Mouse (Mus musculus) layer of hippocampus, adult 9-10 months (tissue): ENCODE measurements at regions not wholly inside any gene's neighbourhood (a gene's known extent, or its start where the extent isn't known, plus 50 kb on each side); places are given as distances from the start of the nearest gene placed in this dataset.

Source experiments
- DNase-seq: peaks from one replicate; pipeline ENCODE4 v3.0.0; 2022; ENCODE audit warnings: low spot score

DNA sequence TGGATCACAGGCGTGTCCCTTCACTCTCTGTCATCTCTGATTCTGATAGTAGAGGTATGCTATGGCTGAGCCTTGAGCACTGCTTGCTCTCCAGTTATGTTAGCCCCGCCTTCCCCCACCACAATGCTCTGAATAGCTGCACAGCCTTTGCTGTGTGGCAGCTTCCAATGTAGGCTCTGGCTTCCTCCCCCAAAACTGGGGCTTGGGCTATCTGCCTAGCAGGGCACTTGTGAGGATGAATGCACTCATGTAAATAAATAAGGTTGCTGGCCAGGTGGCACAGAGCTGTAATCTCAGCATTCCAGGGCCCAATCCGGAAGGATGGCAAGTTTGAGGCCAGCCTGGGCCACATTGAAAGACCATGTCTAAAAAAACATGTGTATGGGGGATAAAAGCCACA is 103.6 kb upstream of the Sdk1 start:
- DNase-seq, result no peak

DNA sequence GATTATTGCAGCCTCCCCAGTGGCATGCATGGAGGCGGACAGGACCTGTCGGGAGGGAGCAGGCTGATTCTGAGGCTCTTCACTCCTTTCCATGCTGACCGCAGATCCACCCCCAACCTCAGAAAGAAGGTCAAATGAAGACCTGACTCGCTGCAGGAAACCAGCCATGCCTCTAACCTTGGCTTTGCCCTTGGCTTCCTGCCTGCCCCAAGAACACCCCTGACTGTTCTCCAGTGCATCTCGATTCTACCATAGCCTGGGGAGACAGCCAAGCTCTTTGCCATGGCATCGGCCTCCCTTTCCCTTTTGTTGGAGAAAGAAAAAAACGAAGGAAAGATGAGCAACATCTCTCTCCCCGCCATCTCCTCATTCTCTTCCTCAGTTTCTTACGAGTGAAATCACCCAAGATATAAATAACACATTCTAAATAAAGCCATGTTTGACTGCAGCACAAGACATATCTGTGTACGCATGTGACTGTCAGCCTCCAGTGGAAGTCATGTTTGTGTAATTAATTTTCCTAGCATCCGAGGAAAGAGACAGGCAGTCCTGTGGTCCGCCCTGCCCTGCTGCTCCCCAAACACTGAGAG is 102.4 kb upstream of the Sdk1 start:
- no peak for DNase-seq

DNA sequence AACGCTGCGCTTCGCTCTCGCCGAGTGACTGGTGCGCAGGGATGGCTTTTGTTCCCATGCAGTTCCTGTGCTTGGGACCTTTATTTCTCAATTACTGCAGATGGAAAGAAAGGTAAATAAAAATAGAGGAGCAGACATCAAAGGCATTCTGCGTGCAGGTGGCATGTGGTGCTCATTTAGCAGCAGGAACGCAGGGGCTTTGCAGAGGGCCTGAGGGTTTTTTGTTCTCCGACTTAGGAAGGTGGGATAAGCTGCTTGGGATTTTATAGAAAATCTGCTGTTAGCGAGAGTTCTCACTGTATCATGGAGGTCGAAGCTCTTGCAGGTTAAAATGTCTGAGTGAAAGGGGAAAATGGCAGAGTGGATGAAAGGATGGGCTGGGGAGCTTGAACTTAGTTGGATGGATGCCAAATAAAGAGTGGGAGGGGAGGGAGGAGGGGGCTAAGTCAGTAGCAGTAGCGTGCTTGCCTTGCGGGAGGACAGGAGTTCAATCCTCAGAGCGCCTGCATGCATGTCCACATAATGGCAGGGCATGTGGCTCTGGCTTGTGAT is 101.9 kb upstream of the Sdk1 start:
- no peak for DNase-seq

DNA sequence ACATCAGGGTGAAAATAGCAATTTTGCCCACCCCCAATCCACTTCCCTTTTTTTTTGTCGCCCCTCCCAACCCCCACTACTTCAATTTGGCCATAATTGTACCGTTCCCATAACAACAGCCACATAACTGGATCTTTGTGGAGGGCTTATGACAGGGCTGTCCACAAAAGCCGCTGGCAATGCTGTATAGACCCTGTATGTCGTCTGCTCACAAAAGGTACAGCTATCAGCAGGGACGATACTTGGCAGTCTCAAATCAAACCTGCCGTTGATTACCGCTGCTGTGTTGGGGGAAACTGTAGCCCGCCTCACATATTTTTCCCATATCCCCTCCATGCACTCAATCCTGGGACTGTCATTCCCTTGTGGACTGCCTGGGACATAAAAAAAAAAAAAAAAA is 80.9 kb upstream of the Sdk1 start:
- no peak for DNase-seq

DNA sequence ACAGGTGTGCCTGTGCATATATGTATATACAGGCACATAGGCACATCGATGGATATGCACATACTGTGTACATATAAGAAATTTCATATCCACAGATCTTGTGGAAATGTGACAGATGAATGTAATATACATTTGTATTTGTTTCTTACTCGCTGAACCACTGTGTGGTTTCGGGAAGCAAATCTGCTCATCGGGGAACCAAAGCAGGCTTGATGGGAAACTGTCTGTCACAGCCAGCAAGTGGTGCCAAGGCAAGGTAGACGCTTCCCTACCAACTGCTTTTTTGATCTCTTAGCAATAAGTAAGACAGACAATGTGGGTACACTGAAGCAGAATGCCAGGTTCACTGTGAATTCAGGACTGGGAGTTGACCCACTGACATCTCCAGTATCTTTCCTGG is 80.3 kb upstream of the Sdk1 start:
- DNase-seq, result no peak

DNA sequence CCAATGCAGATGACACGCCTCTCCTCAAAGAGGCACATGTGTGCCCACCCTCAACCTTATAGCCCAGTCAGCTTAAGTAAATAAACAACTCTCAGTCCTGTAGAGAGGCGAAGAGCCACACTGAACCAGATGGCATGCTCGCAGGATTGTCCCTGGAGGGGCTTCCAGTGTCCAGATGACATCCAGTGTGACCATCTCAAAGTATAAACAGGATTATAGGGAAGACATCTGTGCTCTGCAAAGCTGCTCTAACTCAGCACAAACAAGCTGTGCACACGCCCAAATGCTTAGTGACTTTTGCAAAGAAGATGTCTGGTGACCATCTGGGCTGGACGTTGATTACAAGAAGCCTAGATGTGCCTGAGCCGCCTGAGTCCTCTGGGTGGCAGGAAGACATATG is 58.8 kb upstream of the Sdk1 start:
- DNase-seq, result no peak

DNA sequence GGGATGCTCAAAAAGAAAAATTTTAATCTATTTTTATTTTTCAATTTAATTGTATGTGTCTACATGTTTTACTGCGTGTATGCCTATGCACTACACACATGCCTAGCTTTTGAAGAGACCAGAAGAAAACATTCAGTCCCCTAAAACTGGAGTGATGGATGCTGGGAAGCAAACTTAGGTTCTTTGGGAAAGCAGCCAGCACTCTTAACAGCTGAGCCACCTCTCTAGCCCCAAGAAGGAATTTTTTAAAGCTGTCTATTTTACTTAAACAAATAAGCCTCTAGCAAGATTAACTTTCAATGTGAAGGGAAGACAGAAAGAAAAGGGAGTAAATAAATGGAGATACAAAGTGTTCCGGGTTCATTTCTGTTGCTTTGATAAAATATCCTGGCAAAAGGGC is 52.3 kb upstream of the Sdk1 start:
- DNase-seq, result no peak
